Mouse (Mus musculus) stomach, postnatal 0 days (tissue): ENCODE measurements around the gene Gli3. TPM values are rescaled to one million over a fixed set of nuclear protein-coding genes. Genes with fewer than 3 reads are reported as not detected.

Experiments
- ATAC-seq: fragments of 200-750 bp; cut with Nextera tagmentation; 2 replicates; pipeline ENCODE4 v1.8.0; 2017; ENCODE audit not compliant: low FRiP score, low TSS enrichment
- DNase-seq: peaks from one replicate; pipeline ENCODE4 v3.0.0-alpha.2; 2016; ENCODE audit warnings: low spot score
- H3K27ac ChIP-seq: fragments of 300-500 bp; sonication (generic); replicated peaks from 2 replicates; pipeline ENCODE4 v1.5.1; 2014; ENCODE audit warnings: mild to moderate bottlenecking, control low read depth
- H3K27me3 ChIP-seq: fragments of 300-500 bp; sonication (generic); 2 replicates; pipeline ENCODE4 v1.6.1; 2014; ENCODE audit warnings: low read length; ENCODE audit not compliant: control insufficient read depth, insufficient read depth
- H3K36me3 ChIP-seq: fragments of 300-500 bp; sonication (generic); 2 replicates; pipeline ENCODE4 v1.6.1; 2014; ENCODE audit warnings: low read length, mixed read lengths; ENCODE audit not compliant: control insufficient read depth, insufficient read depth
- H3K4me1 ChIP-seq: fragments of 300-500 bp; sonication (generic); replicated peaks from 2 replicates; pipeline ENCODE4 v1.6.1; 2014; ENCODE audit warnings: antibody characterized with exemption; ENCODE audit not compliant: control insufficient read depth, insufficient read depth
- H3K4me2 ChIP-seq: fragments of 300-500 bp; sonication (generic); replicated peaks from 2 replicates; pipeline ENCODE4 v1.6.1; 2014; ENCODE audit warnings: low read depth, mild to moderate bottlenecking, control low read depth, moderate library complexity
- H3K4me3 ChIP-seq: fragments of 300-500 bp; sonication (generic); 2 replicates; pipeline ENCODE4 v1.5.1; 2014; ENCODE audit warnings: low read depth, low read length, control low read depth
- H3K9ac ChIP-seq: fragments of 300-500 bp; sonication (generic); 2 replicates; pipeline ENCODE4 v1.6.1; 2014; ENCODE audit warnings: mild to moderate bottlenecking, low read length, control low read depth, mixed read lengths
- H3K9me3 ChIP-seq: fragments of 300-500 bp; sonication (generic); 2 replicates; pipeline ENCODE4 v1.6.1; 2016; ENCODE audit warnings: low read length; ENCODE audit not compliant: control insufficient read depth
- CTCF ChIP-seq: IDR thresholded peaks from 2 replicates; pipeline ENCODE4 v1.5.1; 2016; ENCODE audit warnings: antibody characterized with exemption, low read depth, mild to moderate bottlenecking, moderate library complexity
- EP300 ChIP-seq: optimal IDR thresholded peaks from 2 replicates; pipeline ENCODE3; 2016; ENCODE audit warnings: antibody characterized with exemption
- WGBS: fragments of 180-500 bp; shearing (Covaris S2); extraction: QIAGEN DNeasy Blood & Tissue Kit; methylation state at CpG from one replicate; pipeline ENCODE4 v1.1.7; 2014; 5-methylcytosine and 5-hydroxymethylcytosine counted together
- polyA plus RNA-seq: library from polyadenylated mRNA; unstranded; fragments of >200 nt; fragmentation: Nextera tagmentation; extraction: Ambion mirVana; gene quantifications from 2 replicates; pipeline ENCODE4 v1.2.1, GENCODE M21; 2015

The Gli3 gene
- polyA plus RNA-seq, 1 experiment from 2014 or later: 4.9 TPM

DNA sequence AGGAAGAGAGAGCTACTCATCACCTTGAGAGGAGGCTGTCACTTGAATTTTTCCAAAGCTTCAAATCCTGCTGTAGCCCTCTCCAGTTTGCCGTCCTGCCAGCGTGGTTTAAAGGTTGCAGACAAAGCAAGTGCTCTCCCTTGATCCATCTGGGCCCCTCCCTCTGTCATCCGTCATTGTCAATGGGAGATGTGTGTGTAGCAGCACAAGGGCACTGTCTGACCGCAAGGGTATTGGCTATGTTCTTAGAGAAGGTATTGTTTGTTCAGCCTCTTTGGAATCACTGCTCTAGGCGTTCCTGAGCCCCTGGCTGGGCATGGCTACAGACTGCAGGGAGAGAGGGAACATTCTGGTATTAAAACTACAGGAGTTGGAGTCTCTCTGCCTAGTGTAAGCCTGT lies 79.0 kb downstream of the Gli3 start:
- WGBS: 29% methylated on average over 5 of the region's 5 CpGs

DNA sequence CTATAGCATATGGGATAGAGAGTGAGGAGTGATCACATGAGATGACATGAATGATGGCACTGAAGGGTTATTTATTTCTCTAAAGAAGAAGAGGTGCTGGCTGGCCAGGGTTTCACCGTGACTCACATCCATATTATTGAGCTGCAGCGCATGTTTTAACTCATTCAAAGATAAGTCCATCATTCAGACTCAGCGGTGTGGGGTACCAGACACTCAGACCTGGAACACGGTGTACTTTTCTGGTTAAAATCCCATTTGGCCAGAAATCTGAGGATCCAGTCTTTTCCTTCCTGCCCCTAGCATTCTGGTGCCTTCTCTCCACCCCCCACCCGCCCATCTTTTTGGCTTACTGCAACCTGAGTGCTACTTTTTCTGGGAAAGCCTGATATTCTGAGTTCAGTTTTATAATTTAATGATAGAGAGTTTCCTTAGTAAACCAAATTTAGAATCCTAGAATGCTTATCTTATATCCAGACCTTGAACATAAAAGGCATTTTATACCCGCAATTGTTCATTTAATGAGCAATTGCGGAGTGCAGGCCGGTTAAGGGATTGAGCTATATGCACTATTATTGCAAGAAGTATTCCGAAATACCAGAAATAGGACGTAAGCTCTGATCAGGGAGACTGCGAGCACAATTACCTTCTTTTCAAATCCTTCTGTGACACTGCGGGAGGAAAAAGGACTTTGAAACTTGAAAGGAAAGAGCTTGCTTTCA lies 80.3 kb downstream of the Gli3 start:
- ATAC-seq (no peak), DNase-seq (no peak)
- Histone ChIP-seq H3K36me3 (no peaks in the 10 kb centered on the region), H3K9me3 (no peaks in the 10 kb centered on the region), H3K9ac (no peak overlapping the region), H3K27ac (no peak overlapping the region), H3K4me2 (no peak overlapping the region), H3K4me3 (no peak overlapping the region), H3K27me3 (no peaks in the 10 kb centered on the region), H3K4me1 (peaks cover 11% of the 10 kb centered on the region)
- WGBS: 66% methylated on average over 12 of the region's 12 CpGs
- TF ChIP-seq EP300 (no peak), CTCF (no peak)

More for the DNA sequence above, 79.0 kb downstream of the Gli3 start:
- DNase-seq (no peak), ATAC-seq (no peak)
- no peaks in the 10 kb centered on the region for H3K36me3 ChIP-seq
- H3K27me3 ChIP-seq: no peaks in the 10 kb centered on the region
- no peaks in the 10 kb centered on the region for H3K9me3 ChIP-seq
- H3K9ac ChIP-seq: no peak overlapping the region
- H3K4me3 ChIP-seq: no peak overlapping the region
- TF ChIP-seq EP300: no peak
- TF ChIP-seq CTCF: no peak
- peaks cover 11% of the 10 kb centered on the region for H3K4me1 ChIP-seq
- no peak overlapping the region for H3K27ac ChIP-seq
- no peak overlapping the region for H3K4me2 ChIP-seq

DNA sequence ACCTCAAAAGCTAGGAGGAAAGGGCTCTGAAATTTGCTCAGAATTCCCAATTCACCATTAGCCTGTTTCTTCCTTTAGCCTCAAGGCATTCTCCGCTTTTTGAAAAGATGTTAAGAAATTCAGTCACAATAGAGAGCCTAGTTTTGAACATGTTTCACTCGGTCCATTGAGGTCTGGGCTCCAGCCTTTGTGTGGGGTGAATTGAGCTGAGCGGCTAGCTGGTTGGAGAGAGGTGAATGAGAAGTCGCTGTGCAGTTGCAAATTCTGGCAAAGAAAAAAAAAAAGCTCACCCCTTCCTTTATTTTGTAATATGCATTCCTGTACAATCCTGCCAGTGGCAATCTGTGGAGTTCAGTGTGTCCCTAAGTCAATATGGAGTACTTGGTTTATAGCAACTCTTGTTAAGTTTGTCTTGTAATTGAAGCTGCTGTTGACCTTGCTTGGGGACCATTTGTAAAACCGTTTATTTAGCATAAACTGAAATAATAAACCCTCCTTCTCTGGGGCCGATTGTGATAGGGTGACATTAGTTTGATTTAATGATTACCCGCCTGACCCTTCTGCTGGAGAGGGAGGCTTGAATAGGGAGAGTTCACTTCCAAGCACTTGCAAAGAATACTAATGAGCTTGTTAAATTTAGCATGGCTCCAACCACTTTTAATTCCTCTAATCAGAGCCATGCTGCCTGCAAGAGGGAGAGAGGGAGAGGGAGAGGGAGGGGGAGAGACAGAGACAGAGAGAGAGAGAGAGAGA lies 81.0 kb downstream of the Gli3 start:
- TF ChIP-seq EP300: no peak
- no peak for TF ChIP-seq CTCF
- Histone ChIP-seq H3K27ac (no peak overlapping the region), H3K4me3 (no peak overlapping the region), H3K4me1 (peaks cover 11% of the 10 kb centered on the region), H3K36me3 (no peaks in the 10 kb centered on the region), H3K9ac (no peak overlapping the region), H3K27me3 (no peaks in the 10 kb centered on the region), H3K9me3 (no peaks in the 10 kb centered on the region), H3K4me2 (no peak overlapping the region)
- WGBS: 44% methylated on average over 7 of the region's 7 CpGs
- DNase-seq (no peak), ATAC-seq (no peak)

DNA sequence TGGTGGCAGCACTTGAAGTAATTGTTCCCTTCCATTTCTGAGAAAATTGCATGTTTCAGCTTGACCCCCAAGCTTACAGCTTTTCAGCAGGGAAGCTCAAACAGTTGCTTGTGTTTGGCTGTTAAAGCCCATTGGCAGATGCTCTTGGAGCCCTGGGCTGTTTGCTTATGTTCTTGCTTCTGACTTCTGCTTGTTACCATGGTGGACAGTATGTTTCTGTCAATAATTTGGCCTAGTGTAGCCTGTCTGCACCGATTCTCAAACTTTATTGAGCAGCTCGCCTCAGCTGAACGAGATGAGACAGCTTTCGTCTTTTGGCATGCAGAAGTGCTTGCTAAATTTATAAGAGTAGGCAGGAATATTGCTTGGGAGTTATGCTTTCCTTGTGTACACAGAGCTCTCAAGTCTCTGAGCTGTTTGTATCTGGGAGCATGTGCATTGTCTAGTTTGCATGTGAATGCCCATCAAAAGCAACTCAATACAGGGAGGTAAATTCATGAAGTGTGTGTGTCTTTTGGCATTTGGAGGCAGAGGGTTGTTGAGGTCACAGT lies 82.4 kb downstream of the Gli3 start:
- no peak for DNase-seq
- H3K27ac ChIP-seq: peak overlapping the region; percentile 6; the same call in 1 of the 2 replicates
- no peak overlapping the region for H3K9ac ChIP-seq
- no peak overlapping the region for H3K4me2 ChIP-seq
- no peaks in the 10 kb centered on the region for H3K27me3 ChIP-seq
- no peaks in the 10 kb centered on the region for H3K36me3 ChIP-seq
- no peaks in the 10 kb centered on the region for H3K9me3 ChIP-seq
- TF ChIP-seq EP300 (no peak), CTCF (no peak)
- H3K4me3 ChIP-seq: no peak overlapping the region
- 36% methylated on average over 4 of the region's 4 CpGs for WGBS
- ATAC-seq: no peak
- H3K4me1 ChIP-seq: peaks cover 11% of the 10 kb centered on the region

DNA sequence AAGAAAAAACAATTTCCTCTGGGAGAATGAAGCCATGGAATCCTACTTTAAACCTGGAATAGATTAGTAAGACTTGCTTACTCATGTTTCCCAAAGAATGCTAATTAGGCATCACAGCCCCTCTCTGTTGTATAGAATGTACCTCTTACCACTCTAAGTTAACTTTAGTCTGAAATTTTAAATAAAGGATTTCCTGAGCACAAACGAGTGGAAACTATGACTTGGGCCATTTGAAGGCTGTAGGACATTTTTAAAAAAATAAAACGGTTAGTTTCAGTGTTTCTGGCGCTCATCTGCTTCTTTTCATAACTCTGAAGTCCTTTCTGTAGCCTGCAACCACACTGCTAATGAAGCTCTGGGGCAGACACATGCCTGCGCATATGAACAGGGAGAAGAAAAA lies 83.2 kb downstream of the Gli3 start:
- DNase-seq (no peak), ATAC-seq (no peak)
- no peak overlapping the region for H3K4me2 ChIP-seq
- TF ChIP-seq EP300 (no peak), CTCF (no peak)
- no peak overlapping the region for H3K27ac ChIP-seq
- H3K36me3 ChIP-seq: no peaks in the 10 kb centered on the region
- 61% methylated on average over 4 of the region's 4 CpGs for WGBS
- H3K4me3 ChIP-seq: no peak overlapping the region
- no peaks in the 10 kb centered on the region for H3K27me3 ChIP-seq
- no peaks in the 10 kb centered on the region for H3K9me3 ChIP-seq
- no peak overlapping the region for H3K9ac ChIP-seq
- H3K4me1 ChIP-seq: peaks cover 11% of the 10 kb centered on the region

DNA sequence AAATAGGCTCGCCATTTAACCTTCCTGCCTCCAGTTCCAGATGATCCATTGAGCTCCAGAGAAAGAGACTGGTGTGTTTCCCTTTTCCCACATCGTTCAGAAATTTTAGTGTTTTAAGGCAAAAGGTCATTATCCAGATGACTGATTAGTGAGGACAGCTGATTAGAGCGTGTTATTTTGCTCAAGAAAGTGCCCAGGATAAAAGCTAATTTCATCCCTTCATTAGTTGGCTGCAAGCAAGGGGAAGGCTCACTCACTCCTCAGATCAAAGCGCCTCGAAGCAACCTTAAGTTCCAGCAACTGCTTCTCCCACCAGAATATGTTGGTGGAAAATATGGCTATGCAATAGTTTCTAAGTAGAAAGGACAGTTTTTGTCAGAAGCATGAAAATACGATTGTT lies 86.4 kb downstream of the Gli3 start:
- Histone ChIP-seq H3K36me3 (no peaks in the 10 kb centered on the region), H3K4me3 (no peak overlapping the region), H3K4me2 (no peak overlapping the region), H3K27ac (no peak overlapping the region), H3K27me3 (no peaks in the 10 kb centered on the region), H3K4me1 (peaks cover 2% of the 10 kb centered on the region), H3K9ac (no peak overlapping the region), H3K9me3 (no peaks in the 10 kb centered on the region)
- DNase-seq: no peak
- WGBS: 70% methylated on average over 6 of the region's 6 CpGs
- ATAC-seq: no peak
- TF ChIP-seq EP300: no peak
- TF ChIP-seq CTCF: no peak
